Mouse (Mus musculus) bone marrow macrophage, adult 2 months (primary cell): ENCODE results near the gene Tmem88. TPM values are rescaled to one million over a fixed set of nuclear protein-coding genes. Genes with fewer than 3 reads are reported as not detected.
A peak's percentile ranks its signal among the peaks of the same experiment; 100 is the strongest.

Experiments used
- H3K27ac ChIP-seq: 2 replicates; pipeline ENCODE4 v1.5.1; 2012; ENCODE audit warnings: low read depth, low read length; ENCODE audit not compliant: insufficient read depth
- H3K4me1 ChIP-seq: 2 replicates; pipeline ENCODE4 v1.6.1; 2012; ENCODE audit warnings: low read length; ENCODE audit not compliant: control insufficient read depth, insufficient read depth
- H3K4me3 ChIP-seq: 2 replicates; pipeline ENCODE4 v1.5.1; 2012; ENCODE audit warnings: mild to moderate bottlenecking, low read length, moderate library complexity; ENCODE audit not compliant: insufficient read depth
- CTCF ChIP-seq: IDR thresholded peaks from 2 replicates; pipeline ENCODE4 v1.5.1; 2012; ENCODE audit warnings: low read depth, mild to moderate bottlenecking, low read length, moderate library complexity
- POLR2A ChIP-seq: IDR thresholded peaks from 2 replicates; pipeline ENCODE4 v1.6.1; 2012; ENCODE audit warnings: mild to moderate bottlenecking, low read depth, low read length, borderline replicate concordance
- polyA plus RNA-seq: library from polyadenylated mRNA; stranded (reverse); fragments of >200 nt; gene quantifications from 2 replicates; pipeline ENCODE4 v1.2.4, GENCODE M21; 2012; ENCODE audit not compliant: missing spikeins, insufficient read depth, insufficient read length

Tmem88 gene
- polyA plus RNA-seq, 1 experiment = not detected

DNA sequence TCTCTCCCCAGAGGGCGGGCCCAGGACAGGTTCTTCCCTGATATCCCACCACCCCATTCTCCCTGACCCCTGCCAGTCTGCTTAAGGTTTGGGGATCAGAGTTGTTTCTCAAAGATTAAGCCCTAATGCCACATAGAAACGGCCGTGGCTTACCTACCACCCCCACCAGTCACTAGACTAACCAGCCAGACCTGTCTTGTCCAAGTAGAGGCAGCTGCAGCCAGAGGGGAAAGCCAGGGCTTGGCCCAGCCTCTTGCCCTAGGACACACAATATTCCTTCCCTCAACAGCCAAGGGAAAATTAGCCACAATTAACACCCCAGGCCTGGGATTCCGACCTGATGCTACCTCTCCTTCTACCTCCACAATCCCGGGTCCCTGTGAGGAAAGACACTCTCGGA is 32.3 kb downstream of the Tmem88 start:
- Histone ChIP-seq H3K4me1 (peaks cover 18% of the 10 kb centered on the region), H3K27ac (peak overlapping the region; percentile 96), H3K4me3 (peak overlapping the region; percentile 50)
- TF ChIP-seq POLR2A (no peak), CTCF (no peak)

GRCm38 (mm10) chr11:69364910-69365309 is 33.1 kb downstream of the Tmem88 start:
- peaks cover 18% of the 10 kb centered on the region for H3K4me1 ChIP-seq
- peak overlapping the region; percentile 31 for H3K4me3 ChIP-seq
- TF ChIP-seq CTCF (no peak), POLR2A (no peak)
- H3K27ac ChIP-seq = peak overlapping the region; percentile 96

- peak overlapping the region; percentile 31 for H3K4me3 ChIP-seq
- TF ChIP-seq CTCF (no peak), POLR2A (no peak)
- H3K27ac ChIP-seq = peak overlapping the region; percentile 96
- peaks cover 18% of the 10 kb centered on the region for H3K4me1 ChIP-seq
Observed at GRCm38 (mm10) chr11:69364376-69364775, 33.7 kb downstream of the Tmem88 start.

GRCm38 (mm10) chr11:69362479-69362878 is 35.6 kb downstream of the Tmem88 start:
- H3K4me1 ChIP-seq = peaks cover 18% of the 10 kb centered on the region
- H3K4me3 ChIP-seq = no peak overlapping the region
- TF ChIP-seq CTCF (no peak), POLR2A (no peak)
- H3K27ac ChIP-seq = no peak overlapping the region

GRCm38 (mm10) chr11:69362021-69362420 is 36.0 kb downstream of the Tmem88 start:
- H3K4me1 ChIP-seq = peaks cover 18% of the 10 kb centered on the region
- TF ChIP-seq CTCF = no peak
- TF ChIP-seq POLR2A = no peak
- no peak overlapping the region for H3K27ac ChIP-seq
- H3K4me3 ChIP-seq = no peak overlapping the region

DNA sequence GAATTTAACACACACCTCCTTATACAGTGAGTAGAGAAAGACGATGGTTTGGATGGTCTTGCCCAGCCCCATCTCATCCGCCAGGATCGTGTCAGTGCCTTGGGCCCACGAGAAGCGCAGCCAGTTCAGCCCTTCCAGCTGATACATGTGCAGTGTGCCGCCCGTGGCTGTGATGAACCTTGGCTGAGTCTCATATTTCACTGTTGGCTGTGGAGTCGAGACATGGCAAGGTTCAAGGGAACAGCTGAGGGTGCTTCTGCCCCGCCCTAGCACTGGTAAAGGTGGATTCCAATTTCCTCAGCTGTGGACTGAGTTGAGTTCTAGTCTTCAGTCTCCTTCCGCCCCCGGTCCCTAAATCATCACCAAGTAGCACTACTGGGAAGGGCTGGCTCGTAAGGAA is 40.3 kb downstream of the Tmem88 start:
- Histone ChIP-seq H3K4me3 (no peak overlapping the region), H3K4me1 (no peaks in the 10 kb centered on the region), H3K27ac (no peak overlapping the region)
- TF ChIP-seq CTCF = no peak
- no peak for TF ChIP-seq POLR2A

DNA sequence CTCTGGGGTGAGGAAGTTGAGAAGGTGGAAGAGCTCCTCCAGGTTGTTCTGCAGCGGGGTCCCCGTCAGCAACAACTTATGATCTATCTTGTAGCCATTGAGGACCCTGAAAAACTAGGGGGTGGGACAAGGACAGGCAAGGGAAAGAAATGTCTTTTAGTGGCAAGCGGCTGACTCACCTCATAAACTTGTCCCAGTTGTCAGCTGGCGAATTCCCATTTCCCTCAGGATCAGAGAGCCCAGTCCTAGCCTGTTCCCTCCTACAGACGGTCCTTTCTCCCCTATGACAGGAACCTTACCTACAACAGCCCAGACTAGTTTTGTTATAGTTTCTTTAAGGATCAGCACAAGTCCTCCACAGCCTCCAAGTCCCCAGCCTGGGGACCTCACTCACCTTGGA is 41.5 kb downstream of the Tmem88 start:
- Histone ChIP-seq H3K27ac (no peak overlapping the region), H3K4me3 (no peak overlapping the region), H3K4me1 (no peaks in the 10 kb centered on the region)
- TF ChIP-seq POLR2A (no peak), CTCF (no peak)

Other genes with a start within 250 kb of the Tmem88 start
- not detected in 2 replicates for gene Alox12b, start 241.2 kb downstream of the Tmem88 start, polyA plus RNA-seq
- gene Alox8, start 200.4 kb downstream of the Tmem88 start, polyA plus RNA-seq = not detected in 2 replicates
- gene Gucy2e, start 161.2 kb downstream of the Tmem88 start, polyA plus RNA-seq = not detected in 2 replicates
- 15.4 and 16.8 TPM in 2 replicates for gene Cntrob, start 74.5 kb downstream of the Tmem88 start, polyA plus RNA-seq
- gene Trappc1, start 74.3 kb downstream of the Tmem88 start, polyA plus RNA-seq = 109 and 110 TPM in 2 replicates
- 0.43 and 0.88 TPM in 2 replicates for gene Kcnab3, start 72.0 kb downstream of the Tmem88 start, polyA plus RNA-seq
- gene Rnf227, start 57.8 kb downstream of the Tmem88 start, polyA plus RNA-seq = 4.6 and 4.8 TPM in 2 replicates
- gene Chd3, start 28.8 kb downstream of the Tmem88 start, polyA plus RNA-seq = 134 and 137 TPM in 2 replicates
- 69.8 and 73.7 TPM in 2 replicates for gene Naa38, start 2.7 kb downstream of the Tmem88 start, polyA plus RNA-seq
- gene Cyb5d1, start 2.6 kb downstream of the Tmem88 start, polyA plus RNA-seq = 22.5 and 23.2 TPM in 2 replicates
- 8.1 and 9.3 TPM in 2 replicates for gene Kdm6b, start 15.4 kb upstream of the Tmem88 start, polyA plus RNA-seq
- gene Dnah2, start 150.9 kb upstream of the Tmem88 start, polyA plus RNA-seq = 0.72 and 0.76 TPM in 2 replicates
- 0.33 TPM in 1 of 2 replicates, not detected in the other for gene Efnb3, start 162.0 kb upstream of the Tmem88 start, polyA plus RNA-seq
- gene Wrap53, start 182.0 kb upstream of the Tmem88 start, polyA plus RNA-seq = 8.2 and 8.8 TPM in 2 replicates
- gene Trp53, start 182.1 kb upstream of the Tmem88 start, polyA plus RNA-seq = 76.1 and 79.7 TPM in 2 replicates
- gene Atp1b2, start 207.7 kb upstream of the Tmem88 start, polyA plus RNA-seq = not detected in 2 replicates
- not detected in 2 replicates for gene Shbg, start 219.7 kb upstream of the Tmem88 start, polyA plus RNA-seq
- 2.5 and 4.3 TPM in 2 replicates for gene Sat2, start 223.8 kb upstream of the Tmem88 start, polyA plus RNA-seq
- 54.1 and 64.6 TPM in 2 replicates for gene Fxr2, start 234.8 kb upstream of the Tmem88 start, polyA plus RNA-seq